Mouse (Mus musculus) lung, postnatal 0 days (tissue): ENCODE results near the gene Prss27.

Experiments used
- CTCF ChIP-seq: IDR thresholded peaks from 2 replicates; pipeline ENCODE4 v1.5.1; 2016; ENCODE audit warnings: antibody characterized with exemption, mild to moderate bottlenecking
- EP300 ChIP-seq: IDR thresholded peaks from 2 replicates; pipeline ENCODE4 v1.6.1; 2016; ENCODE audit warnings: antibody characterized with exemption, mild to moderate bottlenecking, control low read depth

DNA sequence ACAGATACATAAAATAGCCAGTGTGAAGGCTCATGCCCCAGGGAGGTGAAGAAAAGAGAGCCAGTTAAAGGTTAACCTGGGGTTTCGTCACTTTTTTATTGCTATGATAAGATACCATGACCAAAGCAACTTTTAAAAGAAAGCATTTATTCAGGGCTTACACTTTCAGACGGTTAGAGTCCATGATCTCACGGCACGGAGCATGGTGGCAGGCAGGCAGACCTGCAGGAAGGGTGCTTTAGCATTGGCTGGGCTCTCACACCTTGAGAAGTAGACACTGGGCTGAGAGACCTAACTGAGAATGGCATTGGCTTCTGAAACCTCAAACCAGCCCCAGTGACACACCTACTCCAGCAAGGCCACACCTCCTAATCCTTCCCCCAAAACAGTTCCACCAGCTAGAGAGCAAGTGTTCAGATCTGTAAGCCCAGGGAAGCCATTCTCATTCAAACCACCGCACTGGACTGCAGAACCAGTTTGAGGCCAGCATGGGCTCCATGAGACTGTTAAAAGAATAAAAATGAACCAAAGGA is 23.4 kb upstream of the Prss27 start:
- TF ChIP-seq CTCF = no peak
- TF ChIP-seq EP300 = no peak
